Mouse (Mus musculus) right cerebral cortex, postnatal 10 days (tissue): ENCODE results near the gene Gm10563.
"Not testable (repeated sequence)": the region's sequence is repeated elsewhere in the genome, so short reads cannot be mapped to it uniquely, and the experiment has no call there.

ENCODE experiments used
- DNase-seq, 2 experiments: peaks; one replicate each; pipeline ENCODE4 v3.0.0; 2021; ENCODE audit warnings: low spot score in 2 of 2

Gene Gm10563

GRCm38 (mm10) chr4:155598536-155598935 lies 46.7 kb downstream of the Gm10563 start:
- DNase-seq = no peak

GRCm38 (mm10) chr4:155596606-155597005 lies 48.6 kb downstream of the Gm10563 start:
- no peak for DNase-seq

GRCm38 (mm10) chr4:155595777-155596176 lies 49.4 kb downstream of the Gm10563 start:
- DNase-seq = no peak

DNA sequence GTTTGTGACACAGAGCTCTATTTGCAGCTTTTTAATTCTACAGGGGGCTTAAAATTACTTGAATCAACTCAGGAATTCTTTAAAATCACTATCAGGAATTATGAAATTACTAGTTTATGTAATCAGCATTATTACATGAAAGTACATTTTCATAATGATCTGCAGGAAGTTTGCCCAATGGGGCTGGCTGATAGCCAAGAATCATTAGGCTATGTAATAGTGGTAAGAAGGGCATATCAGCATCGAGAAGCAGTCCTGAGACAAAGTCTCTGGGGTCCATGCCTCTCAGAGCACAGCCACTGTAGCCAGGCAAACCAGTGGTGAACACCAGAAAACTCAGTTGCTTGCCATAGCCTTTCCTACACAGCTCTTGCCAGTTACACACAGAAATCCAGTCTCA lies 51.4 kb downstream of the Gm10563 start:
- DNase-seq = no peak

DNA sequence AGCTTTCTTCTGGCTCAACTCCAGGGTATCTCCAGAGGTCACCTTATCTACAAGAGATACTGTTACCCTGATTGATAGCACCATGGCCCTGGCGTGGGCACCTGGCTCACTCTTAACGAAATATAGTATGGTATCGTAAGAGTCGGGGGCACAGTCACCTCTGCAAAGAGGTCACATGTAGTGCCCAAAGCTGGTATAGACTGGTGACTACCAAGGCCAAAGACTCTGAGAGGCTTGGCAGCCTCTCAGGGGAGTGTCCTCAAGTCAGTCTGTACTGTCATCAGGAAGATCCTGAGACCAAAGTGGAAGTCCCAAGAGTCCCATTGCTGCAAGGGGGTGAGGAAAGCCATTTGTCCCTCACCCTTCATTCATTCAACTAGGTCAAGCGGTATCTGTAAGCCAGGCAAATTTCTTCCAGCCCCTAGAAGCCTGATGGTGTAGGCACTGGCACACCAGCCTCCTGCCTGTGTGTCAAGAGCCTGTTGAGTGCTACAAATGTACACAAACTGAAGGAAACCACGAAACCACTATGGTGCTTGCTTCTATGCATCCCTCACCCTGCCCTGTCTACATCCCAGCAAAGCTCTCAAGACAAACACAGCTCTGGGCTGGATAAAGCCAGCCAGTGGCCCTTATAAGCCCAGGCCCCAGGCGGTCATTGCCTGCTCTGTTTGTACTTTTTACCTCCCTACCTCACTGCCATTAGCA lies 54.0 kb downstream of the Gm10563 start:
- DNase-seq = no peak

DNA sequence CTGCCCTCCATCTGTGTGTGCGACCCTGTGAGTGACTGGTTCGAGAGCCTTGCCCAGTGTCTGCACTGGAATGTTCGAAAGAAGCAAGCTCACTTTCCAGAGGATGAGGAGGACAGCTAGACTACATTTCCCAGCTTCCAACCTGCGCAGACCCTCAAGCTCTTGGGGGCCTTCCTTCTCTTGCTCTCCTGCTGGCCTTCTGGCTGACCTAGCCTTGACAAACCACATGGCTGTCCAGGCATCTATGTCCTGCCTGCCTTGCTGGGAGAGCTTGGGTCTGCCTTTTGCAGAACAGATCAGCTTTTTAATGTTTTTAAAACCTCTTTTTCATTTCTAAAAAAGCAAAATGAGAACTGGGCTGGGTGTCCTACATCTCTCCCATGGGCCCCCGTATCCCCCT lies 55.9 kb downstream of the Gm10563 start:
- DNase-seq = no peak

DNA sequence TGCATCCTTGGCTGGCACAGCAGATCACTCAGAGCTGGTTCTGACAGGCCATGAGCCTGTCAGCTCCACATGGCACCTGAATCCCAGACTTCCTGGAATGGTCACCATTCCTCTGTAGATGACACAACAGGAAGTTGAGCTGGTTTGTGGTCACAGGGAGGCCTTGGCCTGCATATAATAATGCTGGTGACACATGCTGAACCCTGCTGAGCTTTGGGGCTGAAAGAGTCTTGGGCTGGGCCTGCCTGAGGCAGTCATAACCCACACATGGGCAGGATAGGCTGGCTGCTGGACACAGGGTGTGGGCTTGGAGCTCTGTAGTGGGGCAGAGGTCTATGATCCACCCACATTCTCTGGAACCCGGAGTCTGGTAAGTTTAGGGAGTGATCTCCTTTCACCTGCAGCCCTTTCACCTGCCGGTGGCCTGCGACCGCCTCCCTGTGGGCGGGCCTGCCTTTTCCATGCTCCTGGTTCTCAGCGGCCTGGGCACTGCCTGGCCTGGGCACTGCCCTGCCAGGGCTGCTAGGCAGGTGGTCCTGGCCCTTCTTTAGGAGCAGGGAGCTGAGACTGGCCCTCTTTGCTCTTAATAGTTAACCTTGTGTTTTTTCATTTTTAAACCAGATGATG lies 62.8 kb downstream of the Gm10563 start:
- DNase-seq = no peak

DNA sequence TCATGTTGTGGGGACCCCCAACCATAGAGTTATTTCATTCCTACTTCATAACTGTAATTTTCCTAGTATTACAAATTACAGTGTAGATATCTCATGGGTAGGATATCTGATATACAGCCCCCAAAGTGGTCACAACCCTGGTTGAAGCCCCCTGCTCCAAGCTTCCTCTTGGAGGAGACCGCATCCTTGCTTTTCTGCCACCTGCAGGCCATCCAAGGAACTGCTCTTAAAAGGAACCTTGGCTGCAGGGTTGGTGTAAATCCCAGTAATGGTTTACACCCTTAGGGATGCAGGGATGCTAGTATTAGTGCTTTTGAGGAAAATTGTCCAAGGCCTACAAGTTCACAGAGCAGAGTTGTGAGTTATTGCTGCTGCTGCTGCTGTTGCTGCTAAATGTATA lies 64.8 kb downstream of the Gm10563 start:
- peak in 1 of 2 experiments; percentile 70 for DNase-seq

- no peak for DNase-seq
Measured at GRCm38 (mm10) chr4:155578336-155579125, 66.7 kb downstream of the Gm10563 start.

DNA sequence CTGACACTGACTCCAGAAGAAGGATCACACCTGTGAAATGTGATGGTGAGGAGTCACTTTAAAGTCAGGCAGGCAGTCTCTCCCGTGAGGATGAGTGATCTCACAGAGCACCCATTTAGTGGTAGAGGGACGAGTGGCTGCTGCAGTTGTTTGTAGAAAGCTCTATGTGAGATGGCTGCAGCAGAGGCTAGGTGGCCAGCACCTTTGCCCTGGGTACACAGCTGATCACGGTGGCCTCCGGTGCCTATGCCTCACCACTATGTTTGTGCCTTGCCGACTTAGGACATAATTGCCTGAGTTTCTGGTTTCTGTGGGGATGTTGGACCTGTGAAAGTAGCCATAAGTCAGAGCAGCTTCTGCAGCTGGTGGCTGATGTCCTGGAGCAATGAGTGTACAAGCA lies 67.5 kb downstream of the Gm10563 start:
- DNase-seq = no peak

- DNase-seq = no peak
Measured at GRCm38 (mm10) chr4:155577132-155577531, 68.1 kb downstream of the Gm10563 start.

DNA sequence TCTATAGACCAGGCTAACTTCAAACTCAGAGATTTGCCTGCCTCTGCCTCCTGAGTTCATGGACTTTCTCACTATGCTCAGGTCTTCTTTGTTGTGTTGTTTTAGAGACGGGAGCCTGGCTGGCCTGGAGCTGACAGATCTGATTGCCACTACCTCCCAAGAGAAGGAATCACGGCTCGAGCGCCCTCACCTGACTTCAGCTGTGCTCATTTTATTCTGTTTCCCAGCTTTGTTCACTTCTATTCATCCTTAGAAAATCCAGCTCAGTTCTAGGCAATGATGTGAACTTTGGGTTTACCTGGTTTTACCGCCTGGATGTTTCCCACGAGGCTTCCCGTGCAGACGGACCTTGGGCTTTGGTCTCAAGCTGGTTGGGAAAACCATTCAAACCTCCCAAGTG lies 69.7 kb downstream of the Gm10563 start:
- no peak for DNase-seq

DNA sequence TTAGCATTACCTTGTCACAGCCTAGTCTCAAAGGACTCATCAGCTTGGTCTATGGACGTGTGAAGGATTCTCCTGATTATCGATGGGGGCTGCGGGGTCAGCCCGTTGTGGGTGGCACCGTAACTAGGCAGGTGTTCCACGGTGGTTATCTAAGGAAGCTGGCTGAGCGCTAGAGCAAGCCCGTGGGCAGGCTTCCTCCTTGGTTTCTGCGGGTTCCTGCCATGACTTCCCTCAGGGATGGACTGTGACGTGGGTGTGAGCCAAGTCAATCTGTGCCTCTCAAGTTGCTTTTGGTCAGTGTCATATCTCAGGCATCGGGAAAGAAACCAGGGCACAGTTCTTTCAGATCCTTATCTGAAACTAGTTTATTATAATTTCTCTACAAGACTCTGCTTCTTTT lies 70.3 kb downstream of the Gm10563 start:
- no peak for DNase-seq

DNA sequence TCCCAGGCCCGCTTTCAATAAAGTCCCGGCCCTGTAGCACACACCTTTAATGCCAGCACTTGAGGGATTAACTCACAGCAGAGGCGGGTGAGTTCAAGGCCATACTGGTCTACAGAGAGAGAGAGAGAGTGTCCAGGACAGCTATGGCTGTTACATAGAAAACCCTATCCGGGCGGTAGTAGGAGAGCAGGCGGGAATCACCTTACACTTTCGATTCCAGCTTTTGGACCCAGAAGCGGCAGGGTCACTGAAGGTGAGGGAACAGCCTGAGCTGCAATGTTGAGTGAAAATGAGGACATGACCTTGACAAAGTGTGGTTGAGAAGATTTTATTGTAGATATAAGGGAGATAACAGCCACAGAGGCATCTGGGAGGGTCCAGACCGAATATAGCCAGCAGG lies 71.3 kb downstream of the Gm10563 start:
- no peak for DNase-seq

- DNase-seq = no peak
Measured at GRCm38 (mm10) chr4:155573155-155573554, 72.1 kb downstream of the Gm10563 start.

DNA sequence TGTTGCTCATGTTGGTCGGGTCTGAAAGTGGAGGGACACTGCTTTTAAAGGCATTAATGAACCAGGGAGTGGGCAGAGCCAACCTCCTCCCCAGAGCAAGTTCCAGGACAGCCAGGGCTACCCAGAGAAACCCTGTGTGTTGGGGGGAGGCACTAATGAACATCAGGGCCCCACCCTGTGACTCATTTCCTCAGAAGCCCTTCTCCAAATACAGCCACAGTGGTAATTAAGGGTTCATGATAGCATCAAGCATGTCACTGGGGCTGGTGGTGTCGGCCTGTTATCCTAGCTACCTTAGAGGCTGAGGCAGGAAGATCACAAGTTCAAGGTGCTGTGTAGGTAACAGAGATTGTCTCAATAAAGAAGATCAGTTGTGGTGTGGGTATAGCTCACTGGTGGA lies 73.8 kb downstream of the Gm10563 start:
- DNase-seq = no peak

DNA sequence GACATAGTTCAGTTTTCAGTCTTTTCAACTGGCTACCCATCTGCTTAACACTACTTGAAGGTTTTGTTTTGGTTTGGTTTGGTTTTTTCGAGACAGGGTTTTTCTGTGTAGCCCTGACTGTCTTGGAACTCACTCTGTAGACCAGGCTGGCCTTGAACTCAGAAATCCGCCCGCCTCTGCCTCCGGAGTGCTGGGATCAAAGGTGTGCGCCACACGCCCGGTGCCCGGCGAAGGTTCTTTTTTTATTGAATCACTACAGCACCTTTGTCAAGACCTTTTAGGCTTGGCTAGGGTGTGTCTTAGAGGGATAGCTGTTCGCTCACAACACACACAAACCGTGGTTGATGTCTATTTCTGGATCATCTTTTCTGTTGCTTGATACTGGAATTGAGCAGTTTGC lies 74.9 kb downstream of the Gm10563 start:
- not testable (repeated sequence) for DNase-seq

- DNase-seq = no peak
Measured at GRCm38 (mm10) chr4:155569818-155570217, 75.4 kb downstream of the Gm10563 start.

DNA sequence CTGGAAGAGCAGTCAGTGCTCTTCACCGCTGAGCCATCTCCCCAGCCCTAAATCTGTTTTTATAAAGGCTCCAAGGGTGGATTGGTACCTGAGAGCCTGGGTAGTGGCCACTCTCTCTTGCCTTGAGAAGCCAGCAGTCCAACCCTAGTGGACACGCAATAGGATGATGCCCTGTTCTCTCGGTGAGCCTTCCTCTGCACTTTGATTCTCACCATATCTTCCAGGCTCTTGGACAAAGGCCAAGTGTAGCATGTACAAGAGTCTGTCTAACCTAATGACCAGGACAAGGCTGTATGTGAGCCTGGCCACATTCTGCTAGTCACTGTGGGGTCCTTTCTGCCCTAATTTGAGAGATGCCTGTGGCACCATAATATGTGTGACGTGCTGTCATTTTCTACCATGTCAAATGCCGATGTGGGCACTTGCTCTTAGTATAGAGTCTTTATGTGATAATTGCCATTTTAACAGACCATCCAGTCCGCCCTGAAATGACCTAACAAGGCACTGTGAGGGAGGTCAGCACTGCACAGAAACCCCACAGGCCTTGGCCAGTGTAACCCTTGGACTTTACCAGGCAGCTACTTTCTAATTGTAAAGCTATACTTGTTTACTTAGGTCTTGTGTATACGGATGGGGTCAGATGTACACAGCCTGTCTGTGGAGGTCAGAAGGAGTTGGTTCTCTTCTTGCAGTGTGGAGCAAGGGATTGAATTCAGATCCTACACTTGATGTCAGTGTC lies 76.4 kb downstream of the Gm10563 start:
- no peak for DNase-seq

GRCm38 (mm10) chr4:155568170-155568569 lies 77.0 kb downstream of the Gm10563 start:
- DNase-seq = no peak

DNA sequence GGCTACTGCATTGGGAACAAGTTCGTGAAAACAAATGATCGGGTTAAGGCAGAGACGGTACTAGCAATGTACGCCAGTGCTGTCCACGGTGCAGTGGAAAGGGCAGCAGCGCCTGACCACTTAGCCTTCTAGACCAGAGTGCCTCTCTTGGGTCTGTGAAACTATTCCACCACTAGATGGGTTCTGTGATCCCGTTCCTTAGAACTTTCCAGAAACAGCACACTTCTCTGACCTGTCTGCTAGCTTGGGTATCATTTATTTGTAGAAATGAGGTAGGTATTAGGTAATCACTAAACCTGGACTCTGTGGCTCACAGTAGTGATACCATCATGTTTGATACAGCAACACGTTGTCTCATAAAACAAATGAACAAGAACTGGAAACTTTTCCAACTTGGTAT lies 78.7 kb downstream of the Gm10563 start:
- DNase-seq = no peak
